ENCODE assay signal across 7 mouse cellular contexts in genomic region chr1:55085781-55086366, GRCm38 (mm10). TPM values are rescaled to one million over a fixed set of nuclear protein-coding genes. Genes with fewer than 3 reads are reported as not detected.
DNase-seq lines count a peak whose midpoint lies in the region; ATAC-seq and TF ChIP-seq lines count a peak whose summit lies in the region.

No protein-coding gene starts in this region.

- ATAC-seq in lung, postnatal 0 days: no peak
- no peak for ATAC-seq in forebrain, embryonic 14.5 days
- no peak for ATAC-seq in liver, embryonic 12.5 days
- ATAC-seq in monocyte, adult 5-6 weeks (replicated peaks; ENCODE audit: insufficient number of reproducible peaks, low FRiP score, low TSS enrichment, poor library complexity, severe bottlenecking): no peak

- no peak for TF ChIP-seq EP300 in lung, postnatal 0 days (IDR thresholded peaks at IDR 0.05)

- 47% methylated on average over 7 of the region's 7 CpGs for WGBS in lung, postnatal 0 days
- WGBS in forebrain, embryonic 14.5 days: 51% methylated on average over 7 of the region's 7 CpGs
- 27% methylated on average over 7 of the region's 7 CpGs for WGBS in liver, embryonic 12.5 days (ENCODE audit: insufficient replicate concordance)

- no peak overlapping the region for H3K9ac ChIP-seq in lung, postnatal 0 days (replicated peaks; ENCODE audit: low read depth)
- H3K9ac ChIP-seq in forebrain, embryonic 14.5 days (ENCODE audit: low read length): 0 out of 2 replicates have a peak overlapping the region, but pooled peaks have one; percentile 29
- H3K9ac ChIP-seq in liver, embryonic 12.5 days: peak overlapping the region; percentile 99

- peak; percentile 3; the same call in 1 of the 2 replicates for TF ChIP-seq CTCF in lung, postnatal 0 days (IDR thresholded peaks at IDR 0.05)

- no peaks in the 10 kb centered on the region; the same call in 1 of the 2 replicates for H3K4me1 ChIP-seq in lung, postnatal 0 days (ENCODE audit: insufficient read depth, low read depth, low read length)
- peaks cover 28% of the 10 kb centered on the region for H3K4me1 ChIP-seq in forebrain, embryonic 14.5 days (ENCODE audit: control insufficient read depth, insufficient read depth, low read length)
- H3K4me1 ChIP-seq in liver, embryonic 12.5 days: peaks cover 67% of the 10 kb centered on the region

- H3K36me3 ChIP-seq in lung, postnatal 0 days (ENCODE audit: insufficient read depth, low read length): peaks cover 16% of the 10 kb centered on the region
- H3K36me3 ChIP-seq in forebrain, embryonic 14.5 days (ENCODE audit: control insufficient read depth, insufficient read depth, low read length): peaks cover 55% of the 10 kb centered on the region
- peaks cover 67% of the 10 kb centered on the region for H3K36me3 ChIP-seq in liver, embryonic 12.5 days

- no peak for DNase-seq in lung, postnatal 0 days (ENCODE audit: low spot score)
- DNase-seq in lung, adult 18-20 months: no peak
- no peak for DNase-seq in forebrain, embryonic 14.5 days (ENCODE audit: low spot score)
- no peak for DNase-seq in cerebellum, adult 18-20 months
- no peak for DNase-seq in frontal cortex, postnatal 14 days (ENCODE audit: low spot score in 2 of 2)

- no peaks in the 10 kb centered on the region for H3K27me3 ChIP-seq in lung, postnatal 0 days (replicated peaks; ENCODE audit: insufficient read depth, low read length)
- H3K27me3 ChIP-seq in forebrain, embryonic 14.5 days (replicated peaks; ENCODE audit: control insufficient read depth, insufficient read depth, low read length): no peaks in the 10 kb centered on the region
- H3K27me3 ChIP-seq in liver, embryonic 12.5 days (replicated peaks): no peaks in the 10 kb centered on the region

- no peak overlapping the region for H3K4me3 ChIP-seq in lung, postnatal 0 days (ENCODE audit: low read depth, low read length)
- H3K4me3 ChIP-seq in forebrain, embryonic 14.5 days (ENCODE audit: low read depth, low read length): no peak overlapping the region
- H3K4me3 ChIP-seq in liver, embryonic 12.5 days: peak overlapping the region; percentile 96

- H3K27ac ChIP-seq in lung, postnatal 0 days (ENCODE audit: low read length): no peak overlapping the region
- H3K27ac ChIP-seq in forebrain, embryonic 14.5 days (ENCODE audit: low read depth, low read length): no peak overlapping the region
- H3K27ac ChIP-seq in liver, embryonic 12.5 days: peak overlapping the region; percentile 42; the same call in 1 of the 2 replicates

- no peaks in the 10 kb centered on the region for H3K9me3 ChIP-seq in lung, postnatal 0 days (ENCODE audit: low read length)
- H3K9me3 ChIP-seq in forebrain, embryonic 14.5 days (replicated peaks; ENCODE audit: control insufficient read depth, low read length): no peaks in the 10 kb centered on the region
- no peaks in the 10 kb centered on the region for H3K9me3 ChIP-seq in liver, embryonic 12.5 days (replicated peaks)

- H3K4me2 ChIP-seq in lung, postnatal 0 days (replicated peaks; ENCODE audit: low read depth, low read length): no peak overlapping the region
- H3K4me2 ChIP-seq in forebrain, embryonic 14.5 days (ENCODE audit: low read length): peak overlapping the region; percentile 92
- peak overlapping the region; percentile 94 for H3K4me2 ChIP-seq in liver, embryonic 12.5 days

RNA-seq across cellular contexts. Expression of gene Hspe1, which starts 2.1 kb away (rescaled TPM):
- polyA plus RNA-seq in lung, postnatal 0 days (2015; fragmentation: Nextera tagmentation; extraction: Ambion mirVana): 115 and 120 TPM in 2 replicates
- 257 and 283 TPM in 2 replicates for polyA plus RNA-seq in forebrain, embryonic 14.5 days (2014; fragmentation: Nextera tagmentation; extraction: Ambion mirVana)
- polyA plus RNA-seq in liver, embryonic 12.5 days (2016; fragmentation: Nextera tagmentation; extraction: Ambion mirVana): 637 and 645 TPM in 2 replicates
- 100 to 218 TPM (median 129 TPM) in 3 replicates for total RNA-seq in monocyte, adult 5-6 weeks (2017)

RNA-seq across cellular contexts. Expression of gene Hspd1, which starts 2.2 kb away (rescaled TPM):
- 80.8 and 95.7 TPM in 2 replicates for polyA plus RNA-seq in lung, postnatal 0 days (2015; fragmentation: Nextera tagmentation; extraction: Ambion mirVana)
- 240 and 246 TPM in 2 replicates for polyA plus RNA-seq in forebrain, embryonic 14.5 days (2014; fragmentation: Nextera tagmentation; extraction: Ambion mirVana)
- polyA plus RNA-seq in liver, embryonic 12.5 days (2016; fragmentation: Nextera tagmentation; extraction: Ambion mirVana): 563 and 590 TPM in 2 replicates
- total RNA-seq in monocyte, adult 5-6 weeks (2017): 128 to 155 TPM (median 141 TPM) in 3 replicates

RNA-seq across cellular contexts. Expression of gene Coq10b, which starts 33.3 kb away (rescaled TPM):
- polyA plus RNA-seq in lung, postnatal 0 days (2015; fragmentation: Nextera tagmentation; extraction: Ambion mirVana): 32.9 and 34.3 TPM in 2 replicates
- 39.5 and 44.1 TPM in 2 replicates for polyA plus RNA-seq in forebrain, embryonic 14.5 days (2014; fragmentation: Nextera tagmentation; extraction: Ambion mirVana)
- 19.5 TPM in 2 replicates for polyA plus RNA-seq in liver, embryonic 12.5 days (2016; fragmentation: Nextera tagmentation; extraction: Ambion mirVana)
- 71.7 to 116 TPM (median 73.4 TPM) in 3 replicates for total RNA-seq in monocyte, adult 5-6 weeks (2017)

RNA-seq across cellular contexts. Expression of gene Mob4, which starts 45.2 kb away (rescaled TPM):
- 109 and 114 TPM in 2 replicates for polyA plus RNA-seq in lung, postnatal 0 days (2015; fragmentation: Nextera tagmentation; extraction: Ambion mirVana)
- 173 and 187 TPM in 2 replicates for polyA plus RNA-seq in forebrain, embryonic 14.5 days (2014; fragmentation: Nextera tagmentation; extraction: Ambion mirVana)
- polyA plus RNA-seq in liver, embryonic 12.5 days (2016; fragmentation: Nextera tagmentation; extraction: Ambion mirVana): 55.4 and 58.8 TPM in 2 replicates
- total RNA-seq in monocyte, adult 5-6 weeks (2017): 68.1 to 119 TPM (median 87.3 TPM) in 3 replicates

RNA-seq across cellular contexts. Expression of gene Sf3b1, which starts 58.6 kb away (rescaled TPM):
- 212 and 219 TPM in 2 replicates for polyA plus RNA-seq in lung, postnatal 0 days (2015; fragmentation: Nextera tagmentation; extraction: Ambion mirVana)
- polyA plus RNA-seq in forebrain, embryonic 14.5 days (2014; fragmentation: Nextera tagmentation; extraction: Ambion mirVana): 407 and 415 TPM in 2 replicates
- polyA plus RNA-seq in liver, embryonic 12.5 days (2016; fragmentation: Nextera tagmentation; extraction: Ambion mirVana): 161 and 169 TPM in 2 replicates
- 708 to 966 TPM (median 956 TPM) in 3 replicates for total RNA-seq in monocyte, adult 5-6 weeks (2017)
